Mouse (Mus musculus) lung, adult 18-20 months (tissue): Measurements from ENCODE around the gene Slc25a23.
"Not testable (repeated sequence)": the region's sequence is repeated elsewhere in the genome, so short reads cannot be mapped to it uniquely, and the experiment has no call there.

Experiments used
- DNase-seq, 2 experiments: peaks; one replicate each; pipeline ENCODE4 v3.0.0; 2022; ENCODE audit warnings: mixed read lengths in 2 of 2

Slc25a23 gene

GRCm38 (mm10) chr17:57070699-57071098 lies 11.0 kb upstream of the Slc25a23 start:
- DNase-seq = peak; percentile 59 to 76

GRCm38 (mm10) chr17:57070272-57070671 lies 10.6 kb upstream of the Slc25a23 start:
- DNase-seq = no peak

- DNase-seq = no peak
Observed at GRCm38 (mm10) chr17:57066908-57067307, 7.2 kb upstream of the Slc25a23 start.

- DNase-seq = peak; percentile 56 to 72
Observed at GRCm38 (mm10) chr17:57063031-57063430, 3.4 kb upstream of the Slc25a23 start.

GRCm38 (mm10) chr17:57062548-57062947 lies 2.9 kb upstream of the Slc25a23 start:
- DNase-seq = peak in 1 of 2 experiments; percentile 24

- DNase-seq = peak; percentile 87 to 93
Observed at GRCm38 (mm10) chr17:57062011-57062521, 2.4 kb upstream of the Slc25a23 start.

- no peak for DNase-seq
Observed at GRCm38 (mm10) chr17:57061069-57061468, 1.4 kb upstream of the Slc25a23 start.

- peak; percentile 98 for DNase-seq
Observed at GRCm38 (mm10) chr17:57060231-57060801, 653 bp upstream of the Slc25a23 start.

- DNase-seq = peak; percentile 50 to 51
Observed at GRCm38 (mm10) chr17:57058891-57059485, 675 bp downstream of the Slc25a23 start, which contains the start of gene Crb3. Gene Crb3 (plus strand): TSS chr17:57059105.

- no peak for DNase-seq
Observed at GRCm38 (mm10) chr17:57056246-57056645, 3.4 kb downstream of the Slc25a23 start.

GRCm38 (mm10) chr17:57051679-57052078 lies 8.0 kb downstream of the Slc25a23 start:
- DNase-seq = not testable (repeated sequence)

GRCm38 (mm10) chr17:57048816-57049215 lies 10.8 kb downstream of the Slc25a23 start:
- DNase-seq = no peak

GRCm38 (mm10) chr17:57047406-57047805 lies 12.3 kb downstream of the Slc25a23 start:
- peak in 1 of 2 experiments; percentile 37 for DNase-seq

- no peak for DNase-seq
Observed at GRCm38 (mm10) chr17:57041554-57041953, 18.1 kb downstream of the Slc25a23 start, which contains the start of gene Slc25a41. Gene Slc25a41 (minus strand): TSS chr17:57041654.

GRCm38 (mm10) chr17:57038978-57039377 lies 20.7 kb downstream of the Slc25a23 start:
- DNase-seq = no peak

GRCm38 (mm10) chr17:57032854-57033253 lies 26.8 kb downstream of the Slc25a23 start:
- DNase-seq = no peak

GRCm38 (mm10) chr17:57031661-57032420 lies 27.8 kb downstream of the Slc25a23 start:
- DNase-seq = peak; percentile 100

GRCm38 (mm10) chr17:57030931-57031660 lies 28.6 kb downstream of the Slc25a23 start, which contains the start of gene Khsrp:
Gene Khsrp (minus strand): TSS chr17:57031522.
- peak; percentile 19 to 20 for DNase-seq

- no peak for DNase-seq
Observed at GRCm38 (mm10) chr17:57029691-57030090, 30.0 kb downstream of the Slc25a23 start.

- DNase-seq = no peak
Observed at GRCm38 (mm10) chr17:57027471-57027870, 32.2 kb downstream of the Slc25a23 start.

- DNase-seq = no peak
Observed at GRCm38 (mm10) chr17:57020960-57021359, 38.7 kb downstream of the Slc25a23 start.

- no peak for DNase-seq
Observed at GRCm38 (mm10) chr17:57019693-57020092, 40.0 kb downstream of the Slc25a23 start.
